Mouse (Mus musculus) thymus, postnatal 25 days (tissue): ENCODE measurements around the gene Fam71d.

Source experiments
- DNase-seq: peaks from one replicate; pipeline ENCODE4 v3.0.0; 2022

Gene Fam71d

GRCm38 (mm10) chr12:78777916-78778315, 86.6 kb downstream of the Fam71d start:
- no peak for DNase-seq

GRCm38 (mm10) chr12:78778423-78779067, 87.2 kb downstream of the Fam71d start:
- DNase-seq: no peak
